Mouse (Mus musculus) adrenal gland (tissue): ENCODE measurements around the gene Sult4a1.
"Not testable (repeated sequence)": the region's sequence is repeated elsewhere in the genome, so short reads cannot be mapped to it uniquely, and the experiment has no call there.

Experiments
- intact Hi-C: fragments of 180-260 bp; cut with DNase I; formaldehyde crosslinking; loops from one replicate; pipeline ENCODE4 v1.15.1; 2025

Sult4a1 gene

DNA sequence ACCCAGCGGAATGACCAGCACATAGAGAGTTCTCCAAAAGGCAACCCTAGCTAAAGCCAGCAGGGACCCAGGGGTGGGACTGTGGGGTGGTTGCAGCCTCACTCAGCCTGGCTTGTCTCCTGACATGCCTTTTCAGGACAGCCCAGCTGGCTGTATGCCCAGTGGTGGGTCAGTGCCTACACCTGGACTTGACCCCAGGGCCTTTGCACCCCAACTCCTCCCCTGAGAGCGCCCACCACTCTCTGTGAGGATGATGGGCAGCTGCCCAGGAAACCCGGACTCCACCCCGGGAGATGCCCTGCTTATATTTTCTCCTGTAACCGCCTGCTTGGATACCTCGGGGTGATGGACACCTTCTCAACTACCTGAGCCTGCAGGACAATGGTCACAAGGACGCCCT, 928 bp downstream of the Sult4a1 start:
- intact Hi-C loops = no loop called here

DNA sequence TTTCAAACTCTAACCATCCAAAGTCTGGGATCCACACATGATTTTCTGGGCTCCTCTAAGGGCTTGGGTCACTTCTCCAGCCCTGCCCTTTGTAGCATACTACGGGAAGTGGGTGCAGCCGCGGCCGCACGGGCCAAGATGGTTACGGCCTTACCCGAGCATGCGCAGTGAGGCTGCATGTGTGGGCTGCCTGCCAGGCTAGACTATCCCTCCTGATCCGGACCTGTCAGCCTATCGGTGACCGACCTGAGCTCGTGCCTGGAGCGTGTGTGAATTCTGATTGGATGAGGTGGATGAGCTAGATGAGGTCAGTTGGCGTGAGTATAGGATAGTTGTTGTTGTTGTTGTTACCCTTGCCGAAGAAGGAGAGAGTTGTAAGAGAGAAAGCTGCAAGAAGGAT, 8.0 kb downstream of the Sult4a1 start:
- intact Hi-C loops = not testable (repeated sequence)

DNA sequence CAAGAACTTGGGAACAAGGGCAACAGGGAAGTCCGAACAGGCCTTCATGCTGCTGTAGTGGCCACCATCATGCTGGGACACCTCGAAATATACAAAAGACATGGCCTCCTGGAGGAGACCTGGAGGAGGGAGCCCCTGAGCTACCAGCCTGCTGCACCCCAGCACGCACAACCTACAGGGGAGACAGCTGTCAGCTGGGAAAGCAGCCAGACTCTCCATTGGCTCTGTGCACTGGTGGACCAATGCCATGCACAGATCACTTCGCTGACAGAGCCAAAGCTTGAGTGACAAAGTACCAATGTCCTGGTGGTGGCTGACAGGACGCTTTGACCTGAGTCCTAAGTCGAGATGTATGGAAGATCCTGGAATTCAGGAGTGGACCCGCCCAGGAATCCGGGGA, 9.5 kb downstream of the Sult4a1 start:
- intact Hi-C loops = no loop called here

DNA sequence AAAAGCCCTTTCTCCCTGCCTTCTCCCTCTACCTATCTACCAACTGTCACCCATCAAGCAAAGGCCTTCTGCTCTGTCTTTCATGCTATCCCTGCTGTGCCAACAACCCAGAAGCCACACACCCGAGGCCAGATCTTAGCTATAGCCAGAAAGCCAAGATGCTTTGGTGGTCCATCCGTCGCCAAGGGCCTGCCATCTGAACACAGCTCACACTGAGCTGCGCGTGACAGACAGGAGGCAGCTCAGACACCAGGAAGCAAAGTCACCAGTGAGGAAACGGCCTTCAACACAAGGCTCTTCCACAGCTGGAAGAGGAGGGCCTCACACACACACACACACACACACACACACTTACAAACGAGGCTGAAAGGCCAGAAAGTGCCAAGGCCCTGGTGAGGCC, 10.6 kb downstream of the Sult4a1 start:
- intact Hi-C loops = no loop called here

DNA sequence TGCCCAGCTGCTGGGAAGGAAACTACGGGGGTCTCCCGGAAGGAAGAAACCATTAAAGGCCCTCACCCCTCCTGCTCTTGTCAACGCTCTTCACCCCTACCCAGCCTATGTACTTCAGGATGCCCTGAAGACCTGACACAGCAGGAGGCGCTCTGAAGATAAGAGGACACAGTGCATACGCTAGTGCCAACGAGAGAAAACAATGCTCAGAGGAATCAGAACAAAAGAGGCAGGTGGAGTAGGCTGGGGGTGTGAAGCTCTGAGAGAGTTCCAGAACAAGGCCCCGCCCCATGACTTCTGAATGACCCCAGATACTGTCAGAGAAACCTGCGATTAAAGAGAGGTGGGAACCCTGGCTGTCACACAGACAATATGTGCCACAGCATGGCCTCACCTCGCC, 18.8 kb downstream of the Sult4a1 start:
- intact Hi-C loops = no loop called here

DNA sequence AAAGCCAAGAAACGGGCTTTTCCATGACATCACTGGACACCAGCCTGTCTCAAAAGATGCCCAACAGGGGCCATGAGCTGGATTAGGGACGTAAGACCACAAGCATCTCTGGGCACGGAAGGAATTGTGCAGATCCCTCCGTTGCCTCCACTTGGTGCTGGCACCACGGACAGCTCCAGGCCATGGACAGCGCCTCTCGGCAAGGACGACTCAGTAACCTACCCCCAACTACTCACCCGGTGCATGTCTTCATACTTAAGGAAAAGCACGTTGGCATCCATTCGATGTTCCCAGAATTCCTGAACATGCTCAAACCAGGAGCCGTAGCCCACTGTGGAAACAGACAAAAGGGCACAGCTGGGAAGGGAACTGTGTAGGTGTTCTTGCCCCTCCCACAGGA, 19.2 kb downstream of the Sult4a1 start:
- intact Hi-C loops = no loop called here

DNA sequence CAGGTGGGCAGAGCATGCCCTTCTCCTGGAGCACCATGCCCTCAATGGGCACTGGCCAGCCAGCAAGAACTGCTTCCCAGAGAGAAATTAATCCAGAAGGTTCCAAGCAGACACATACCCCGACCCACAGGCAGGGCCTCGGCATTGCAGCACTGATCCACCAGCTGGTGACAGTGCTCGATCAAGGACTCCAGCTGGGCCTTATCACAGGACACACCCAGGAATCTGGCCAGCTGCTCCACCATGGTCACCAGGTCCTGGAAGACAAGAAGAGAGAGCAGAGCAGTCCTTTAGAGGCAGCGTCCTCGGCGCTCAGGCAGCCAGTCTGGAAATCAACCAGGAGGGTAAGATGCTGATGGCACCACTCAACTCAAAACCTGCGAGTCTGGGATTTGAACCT, 25.5 kb downstream of the Sult4a1 start:
- intact Hi-C loops = no loop called here

DNA sequence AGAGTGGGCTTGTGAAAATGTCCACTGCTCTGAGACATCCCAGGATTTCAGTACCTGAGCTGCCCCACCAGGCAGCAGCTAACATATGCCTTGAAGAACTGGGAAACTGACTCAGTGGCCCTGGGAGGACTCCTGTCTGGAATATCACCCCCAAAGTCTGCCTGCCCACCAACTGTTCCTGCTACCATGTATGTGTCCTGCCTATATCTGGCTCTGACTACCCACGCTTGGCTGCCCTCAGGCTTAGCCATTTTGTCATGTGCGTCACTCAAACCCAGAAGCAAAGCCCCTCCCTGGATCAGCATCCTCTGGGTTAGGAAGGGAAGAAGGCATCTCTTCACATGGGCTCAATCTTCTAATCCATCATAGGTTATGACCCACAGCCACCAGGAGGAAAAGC, 26.0 kb downstream of the Sult4a1 start:
- intact Hi-C loops = no loop called here

DNA sequence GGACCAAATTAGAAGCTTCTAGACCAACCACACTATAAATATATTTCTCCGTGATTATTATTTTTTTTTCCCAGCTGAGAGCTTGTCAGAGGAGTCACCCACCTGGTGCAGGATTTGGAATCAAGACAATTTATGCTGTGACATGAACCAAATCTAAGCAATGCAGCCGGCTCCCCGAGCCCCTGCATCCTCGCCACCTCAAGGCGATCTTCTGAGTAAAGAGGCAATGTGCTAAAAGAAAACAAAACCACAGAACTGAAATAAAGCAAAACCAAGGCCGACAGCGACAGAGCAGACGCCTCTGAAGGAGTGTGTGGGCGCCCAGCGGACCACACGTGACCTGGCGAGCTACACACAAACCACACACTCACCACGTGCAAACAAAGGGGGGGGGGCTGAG, 26.9 kb downstream of the Sult4a1 start:
- intact Hi-C loops = no loop called here

DNA sequence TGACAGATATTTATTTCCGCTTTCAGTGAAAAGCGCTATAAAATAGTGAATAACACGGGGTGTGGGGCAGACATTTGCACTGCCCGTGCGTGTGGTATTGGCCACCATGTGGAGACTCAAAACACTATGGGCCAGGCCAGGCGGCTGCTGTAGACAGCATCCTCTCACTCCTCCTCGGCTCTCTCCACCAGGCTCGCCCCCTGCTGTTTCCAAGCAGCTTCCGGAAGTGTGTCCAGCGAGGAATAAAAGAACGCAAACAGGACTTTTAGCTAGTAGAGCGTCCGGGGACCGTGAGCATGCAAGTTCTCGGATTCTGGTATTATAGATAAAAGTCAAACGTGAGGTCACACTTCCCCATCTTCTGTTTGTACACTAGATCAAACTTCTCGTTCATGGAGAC, 28.4 kb downstream of the Sult4a1 start:
- intact Hi-C loops = no loop called here

DNA sequence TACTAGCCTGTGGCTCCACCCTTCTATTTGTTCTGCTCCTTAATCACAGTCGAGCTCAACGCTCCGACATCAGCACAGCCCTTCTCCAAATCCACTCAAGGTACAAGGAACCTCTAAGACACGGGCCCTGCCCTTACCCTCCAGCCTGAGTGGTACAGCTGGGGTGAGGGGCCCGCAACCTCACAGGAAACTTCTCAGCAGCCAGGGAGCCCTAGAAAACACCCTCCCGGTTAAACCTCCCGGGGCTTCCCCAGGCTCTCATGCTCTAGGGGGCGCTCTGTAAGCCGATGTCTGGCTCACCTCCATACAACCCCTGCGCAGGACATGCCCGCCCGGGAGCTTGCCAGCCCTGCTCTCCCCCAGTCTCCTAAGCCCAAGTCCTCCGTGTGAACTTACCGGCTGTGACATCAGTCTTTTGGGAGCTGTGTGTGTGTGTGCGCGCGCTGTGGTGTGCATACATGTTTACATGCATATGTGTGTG, 30.8 kb downstream of the Sult4a1 start:
- intact Hi-C loops = loop anchor here (2.0 kb wide), 1 partner anchor 556 kb away; no protein-coding TSS in a partner anchor

DNA sequence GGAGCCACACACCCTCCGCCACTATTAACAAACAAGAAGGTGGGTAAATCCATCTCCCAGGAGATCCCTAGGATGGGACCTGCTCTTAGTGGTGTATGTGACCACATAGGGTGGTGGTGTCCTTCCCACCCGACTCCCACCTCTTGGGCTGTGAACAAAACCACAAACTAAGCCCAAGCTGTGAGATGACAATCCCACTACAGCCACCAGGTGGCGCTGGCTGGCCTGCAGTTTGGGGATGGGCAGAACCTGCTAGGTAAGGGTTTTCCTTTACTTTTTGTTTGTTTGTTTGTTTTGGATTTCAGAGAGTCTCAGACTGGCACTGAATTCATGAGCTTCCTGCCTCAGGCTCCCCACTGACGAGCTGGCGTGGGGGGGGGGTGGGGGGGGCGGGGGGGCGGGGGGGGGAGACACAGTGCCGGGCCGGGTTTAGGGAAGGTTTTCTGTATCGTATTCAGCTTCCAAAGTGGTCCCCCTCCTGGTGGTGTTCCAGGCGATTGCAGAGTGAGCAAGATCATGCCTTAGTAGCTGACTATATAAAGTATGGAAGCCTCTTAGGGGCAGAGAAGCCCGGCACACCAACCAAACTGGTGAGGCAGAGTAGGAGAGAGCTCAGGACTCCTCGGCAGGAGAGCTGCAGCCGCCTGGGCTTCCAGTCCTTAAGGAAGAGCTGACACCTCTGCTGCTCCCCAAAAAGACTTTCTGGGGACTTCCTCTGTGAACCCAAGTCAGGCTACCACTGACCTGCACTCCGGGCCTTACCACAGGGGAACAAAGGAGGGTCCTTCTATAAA, 31.4 kb downstream of the Sult4a1 start:
- intact Hi-C loops = loop anchor here (2.0 kb wide), 1 partner anchor 557 kb away; no protein-coding TSS in a partner anchor

DNA sequence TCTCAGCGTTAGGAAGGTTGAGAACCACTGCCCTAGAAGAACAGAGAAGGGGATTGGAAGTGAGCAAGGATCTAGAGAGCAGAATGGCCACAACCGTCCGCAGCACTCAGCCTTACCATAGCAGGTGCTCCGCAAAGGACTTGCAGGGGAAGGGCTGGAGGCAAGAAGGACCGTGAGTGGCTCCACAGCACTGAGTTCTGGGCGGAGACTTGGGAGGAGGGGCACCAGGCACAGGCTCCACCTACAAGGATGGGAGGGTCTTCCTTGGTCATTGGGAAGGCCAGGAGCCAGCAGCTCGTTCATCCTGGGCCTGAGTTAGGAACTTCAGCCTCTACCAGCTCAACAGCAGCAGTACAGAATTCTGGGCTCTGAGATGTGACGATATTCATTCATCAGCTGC, 32.5 kb downstream of the Sult4a1 start:
- intact Hi-C loops = no loop called here

DNA sequence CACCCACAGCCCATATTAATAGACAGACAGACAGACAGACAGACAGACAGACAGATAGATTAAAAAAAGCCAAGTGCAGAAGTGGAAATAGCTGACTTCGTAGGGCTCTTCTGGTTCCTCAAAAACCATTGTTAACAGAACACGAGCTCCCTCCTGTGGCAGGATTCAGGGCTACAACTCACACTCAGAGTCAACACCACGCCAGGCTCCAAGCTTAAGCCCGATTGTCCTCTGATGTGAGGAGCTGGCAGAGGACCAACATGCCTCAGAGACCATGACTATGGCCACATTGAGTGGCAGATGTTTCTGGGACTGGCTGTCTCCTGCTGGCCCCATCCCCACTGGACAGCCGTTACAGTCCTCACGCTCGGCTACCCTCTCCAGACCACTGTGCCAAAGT, 33.3 kb downstream of the Sult4a1 start:
- intact Hi-C loops = no loop called here

DNA sequence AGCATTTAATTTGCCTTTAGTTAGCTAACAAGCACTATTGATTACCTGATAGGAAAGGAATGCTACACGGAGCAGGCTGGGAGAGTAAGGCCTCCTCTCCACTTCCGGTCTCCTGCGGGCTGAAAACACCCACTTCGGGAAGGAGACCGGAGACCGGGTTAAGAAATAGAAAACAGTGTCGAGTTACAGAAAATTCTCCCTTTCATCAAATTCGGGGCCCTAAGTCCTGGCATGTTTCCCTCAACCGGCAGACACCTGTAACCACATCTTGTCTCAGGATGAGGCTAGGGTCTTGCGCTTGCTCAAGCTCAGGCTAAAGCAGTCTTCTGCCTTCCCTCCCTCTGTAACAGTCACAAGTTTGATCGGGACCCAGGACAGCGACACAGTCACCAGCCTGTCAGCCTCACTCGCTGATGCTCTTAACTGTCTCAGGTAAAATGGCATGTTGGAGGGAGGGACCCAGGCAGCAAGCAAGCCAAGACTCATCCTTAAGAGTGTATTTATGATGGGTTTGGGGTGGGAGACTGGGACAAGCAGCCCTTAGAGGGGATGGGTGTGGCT, 35.4 kb downstream of the Sult4a1 start:
- intact Hi-C loops = no loop called here

DNA sequence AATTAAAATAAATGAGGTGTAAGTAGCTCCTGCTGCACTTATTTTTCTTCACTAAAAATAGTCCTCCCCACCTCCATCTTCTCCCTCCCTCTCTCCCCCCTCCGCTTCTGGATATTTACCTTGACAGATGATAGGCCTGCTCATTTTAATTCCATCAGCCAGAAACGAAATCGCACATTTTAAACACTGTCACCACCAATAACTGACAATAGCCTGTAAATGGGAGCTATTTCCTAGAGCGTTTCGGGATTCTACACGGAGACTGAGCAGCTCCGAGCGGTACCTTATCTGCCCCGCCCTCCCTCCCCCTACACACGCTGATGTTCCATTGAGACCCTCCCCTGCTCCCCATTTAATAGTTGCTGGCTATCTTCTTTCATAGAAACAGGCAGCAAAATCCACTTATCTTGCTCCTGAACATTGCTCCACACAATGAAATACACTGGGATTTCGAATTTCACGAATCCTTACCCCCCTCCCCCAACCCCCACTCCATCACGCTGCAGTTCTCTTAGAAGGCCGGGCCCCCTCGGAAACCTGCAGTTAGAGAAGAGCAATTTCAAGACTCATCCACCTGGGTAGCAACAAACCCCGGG, 36.0 kb downstream of the Sult4a1 start:
- intact Hi-C loops = no loop called here

DNA sequence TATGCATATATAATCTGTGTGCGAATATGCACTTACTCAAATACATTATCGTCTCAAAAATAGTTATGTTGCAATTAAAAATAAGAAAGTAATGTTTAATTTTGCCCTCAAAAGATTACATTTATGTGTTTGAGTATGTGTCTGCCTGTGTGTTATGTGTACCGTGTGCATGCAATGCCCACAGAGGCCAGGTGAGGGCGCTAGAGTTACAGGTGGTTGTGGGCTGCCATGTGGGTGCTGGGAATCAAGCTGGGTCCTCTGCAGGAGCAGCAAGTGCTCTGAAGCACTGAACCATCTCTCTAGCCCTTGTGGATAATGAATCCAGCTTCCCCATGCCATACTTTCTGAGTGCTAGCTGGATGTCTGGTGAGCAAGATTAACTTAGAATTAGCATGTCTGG, 39.9 kb downstream of the Sult4a1 start:
- intact Hi-C loops = no loop called here

DNA sequence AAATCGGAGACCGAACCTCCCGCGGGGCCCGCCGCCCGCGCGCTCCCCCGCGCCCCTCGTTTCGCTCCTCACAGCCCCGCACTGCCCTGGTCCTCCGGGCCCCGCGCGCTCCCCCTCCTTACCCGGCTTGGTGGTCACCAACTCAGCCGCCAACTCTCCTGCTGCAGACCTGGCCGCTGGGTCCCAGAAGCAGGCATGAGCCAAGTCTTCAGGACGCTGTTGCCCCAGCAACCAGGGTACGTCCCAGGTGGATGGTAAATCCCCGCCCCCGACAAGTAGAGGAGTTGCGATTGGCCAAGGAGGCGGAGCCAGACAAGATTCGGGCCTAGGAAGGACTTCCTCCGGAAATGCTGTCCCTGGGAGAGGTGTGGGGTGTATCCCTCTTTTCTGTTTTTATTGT, 40.4 kb downstream of the Sult4a1 start, which contains the start of gene Efcab6:
Efcab6 (minus strand) TSS at position 240 of the 400 bp plus-strand sequence.
- intact Hi-C loops = no loop called here

DNA sequence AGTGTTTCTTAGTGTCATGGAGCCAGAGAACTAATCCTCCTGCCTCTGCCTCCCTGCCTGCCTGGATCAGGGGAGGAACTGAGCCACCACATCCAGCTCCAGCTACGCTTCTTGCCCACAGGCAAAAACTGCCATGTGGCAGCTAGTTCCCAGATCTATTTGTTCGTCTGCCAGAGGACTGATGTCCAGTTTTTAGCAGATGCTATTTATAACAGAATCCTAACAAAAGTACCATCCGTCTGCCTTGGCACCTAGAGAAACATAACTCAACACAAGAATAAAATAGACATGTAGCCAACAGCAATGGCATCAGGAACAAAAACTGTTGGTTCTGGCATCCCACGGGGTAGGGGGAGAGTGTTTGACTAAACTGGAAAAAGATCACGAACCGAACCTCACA, 46.7 kb downstream of the Sult4a1 start:
- intact Hi-C loops = no loop called here

DNA sequence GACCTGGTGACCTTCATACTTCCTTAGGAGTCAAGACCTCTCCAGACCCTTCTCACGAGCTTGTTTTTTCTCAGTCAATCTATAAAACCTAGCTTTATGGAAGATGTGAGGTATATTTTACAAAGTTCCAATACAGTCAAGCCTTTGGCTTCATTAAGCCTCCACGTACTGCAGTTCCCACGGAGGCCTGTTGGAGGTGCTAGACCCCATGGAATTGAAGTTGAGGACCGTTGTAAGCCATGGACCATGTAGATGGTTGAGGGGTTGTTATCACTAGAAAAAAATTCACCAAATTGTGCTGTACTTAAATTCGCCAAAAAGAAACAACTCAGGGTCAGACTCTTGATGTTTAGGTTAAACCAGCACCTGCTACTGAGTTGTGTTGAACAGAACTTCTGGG, 49.5 kb downstream of the Sult4a1 start:
- intact Hi-C loops = no loop called here

DNA sequence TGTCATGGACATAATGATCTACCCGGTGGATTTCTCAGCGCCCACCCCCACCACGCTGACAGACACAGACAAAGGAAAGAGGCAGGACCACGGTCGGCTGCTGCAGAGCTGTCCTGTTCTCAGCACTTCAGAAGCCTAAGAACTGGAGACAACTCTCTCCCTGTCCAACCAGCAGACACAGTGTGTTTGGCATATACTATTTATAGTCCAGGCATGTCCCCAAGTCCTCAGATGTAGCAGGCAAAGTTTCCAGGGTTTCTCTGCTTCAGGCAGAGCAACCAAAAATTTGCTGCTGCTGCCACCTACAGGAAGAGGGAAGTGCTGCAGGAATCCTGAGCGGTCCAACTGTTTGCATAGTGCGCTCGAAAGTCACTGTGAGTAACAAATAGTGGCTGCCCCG, 51.7 kb downstream of the Sult4a1 start:
- intact Hi-C loops = loop anchor here (1.0 to 5.0 kb wide), 2 partner anchors 197 to 292 kb away; no protein-coding TSS in a partner anchor

DNA sequence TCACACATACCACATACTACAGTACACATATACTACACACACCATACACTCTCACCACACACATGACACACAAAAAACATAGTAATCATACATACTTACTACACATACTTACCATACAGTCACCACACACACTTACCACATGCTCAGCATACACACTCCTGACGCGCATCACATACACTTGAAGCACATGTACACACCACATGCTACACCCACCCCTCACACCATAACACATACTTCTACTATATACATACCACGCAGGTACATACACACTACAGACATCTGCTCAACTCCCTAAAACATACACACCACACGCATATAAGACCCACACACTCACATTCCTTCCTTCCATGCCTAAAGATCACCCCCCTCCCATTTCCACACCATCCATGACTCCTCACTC, 52.3 kb downstream of the Sult4a1 start:
- intact Hi-C loops = loop anchor here (5.0 kb wide), 1 partner anchor 291 kb away; no protein-coding TSS in a partner anchor
